Mouse (Mus musculus): ENCODE data around the gene Smn1. TPM values are rescaled to one million over a fixed set of nuclear protein-coding genes. Genes with fewer than 3 reads are reported as not detected.
"Not testable (repeated sequence)": the region's sequence is repeated elsewhere in the genome, so short reads cannot be mapped to it uniquely, and the experiment has no call there.

Smn1 gene
- 10 to 100 TPM; 13.4 to 14.6 TPM for total RNA-seq (2021)
- long read RNA-seq, experiment 1, transcript Smn1-201 (9 exons, 1,222 nt): major isoform, 15 of 20 reads
- long read RNA-seq, experiment 1, partial matches to known transcripts: 0 of 20 reads
- long read RNA-seq, experiment 1, other reads (novel, unspliced or antisense): 5 of 20 reads
- long read RNA-seq, experiment 2, transcript Smn1-201 (9 exons, 1,222 nt): major isoform, 13 of 14 reads
- long read RNA-seq, experiment 2, partial matches to known transcripts: 0 of 14 reads
- long read RNA-seq, experiment 2, other reads (novel, unspliced or antisense): 1 of 14 reads

DNA sequence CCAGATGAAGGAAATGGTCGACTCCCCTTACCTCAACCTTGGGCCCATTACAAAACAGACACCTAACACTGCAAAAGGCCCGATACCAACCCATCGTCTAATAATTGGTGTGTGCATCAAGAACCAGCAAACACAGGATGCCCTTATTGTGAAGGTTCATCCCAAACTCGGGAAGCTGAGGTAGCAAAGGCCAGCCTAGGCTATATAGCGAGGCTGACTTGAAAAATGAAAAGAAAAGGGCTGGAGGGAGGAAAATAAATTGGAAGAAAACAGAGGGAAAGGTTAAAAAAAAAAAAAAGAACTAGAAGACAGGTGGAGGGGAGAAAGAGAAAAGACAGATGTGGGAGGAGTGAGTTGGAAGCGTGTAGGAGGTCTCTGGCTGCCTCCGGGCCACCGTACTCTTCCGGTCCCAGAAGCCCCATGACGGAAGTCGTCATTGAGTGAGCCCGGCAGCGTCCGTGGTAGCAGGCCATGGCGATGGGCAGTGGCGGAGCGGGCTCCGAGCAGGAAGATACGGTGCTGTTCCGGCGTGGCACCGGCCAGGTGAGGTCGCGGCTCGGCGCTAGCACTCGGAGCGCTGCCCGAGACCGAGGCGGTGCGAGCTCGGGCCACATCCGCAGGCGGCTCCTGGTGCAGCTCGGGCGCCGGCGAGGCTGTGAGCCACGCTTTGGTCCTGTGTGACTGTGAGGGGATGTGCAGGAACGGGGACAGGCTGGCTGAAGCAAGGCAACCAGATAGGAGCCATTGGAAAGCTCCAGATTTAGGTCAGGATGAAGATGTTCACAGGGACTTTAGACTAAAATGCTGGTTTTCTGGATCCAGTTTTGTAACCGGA is at the start of gene Smn1:
Gene Smn1 (plus strand): TSS at position 430 of the 835 bp plus-strand sequence.
- peak; percentile 93 for DNase-seq (ENCODE audit: low spot score)

DNA sequence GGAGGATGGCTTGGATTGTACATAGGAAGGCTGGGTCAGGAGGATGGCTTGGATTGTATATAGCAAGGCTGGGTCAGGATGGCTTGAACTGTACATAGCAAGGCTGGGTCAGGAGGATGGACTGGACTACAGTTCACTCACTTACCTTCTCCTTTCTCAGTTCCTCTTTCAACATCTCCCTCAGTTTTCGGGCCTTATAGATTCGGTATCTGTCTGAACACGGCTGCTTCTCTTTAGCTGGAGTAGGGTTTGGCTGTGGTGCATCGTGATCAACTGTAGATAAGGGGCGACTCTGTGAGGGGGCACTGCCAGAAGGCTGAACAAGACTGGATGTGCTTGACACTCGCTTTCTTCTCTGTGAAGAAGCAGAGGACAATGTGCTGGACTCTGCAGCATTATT is 25.8 kb upstream of the Smn1 start:
- DNase-seq (ENCODE audit: low spot score): no peak

DNA sequence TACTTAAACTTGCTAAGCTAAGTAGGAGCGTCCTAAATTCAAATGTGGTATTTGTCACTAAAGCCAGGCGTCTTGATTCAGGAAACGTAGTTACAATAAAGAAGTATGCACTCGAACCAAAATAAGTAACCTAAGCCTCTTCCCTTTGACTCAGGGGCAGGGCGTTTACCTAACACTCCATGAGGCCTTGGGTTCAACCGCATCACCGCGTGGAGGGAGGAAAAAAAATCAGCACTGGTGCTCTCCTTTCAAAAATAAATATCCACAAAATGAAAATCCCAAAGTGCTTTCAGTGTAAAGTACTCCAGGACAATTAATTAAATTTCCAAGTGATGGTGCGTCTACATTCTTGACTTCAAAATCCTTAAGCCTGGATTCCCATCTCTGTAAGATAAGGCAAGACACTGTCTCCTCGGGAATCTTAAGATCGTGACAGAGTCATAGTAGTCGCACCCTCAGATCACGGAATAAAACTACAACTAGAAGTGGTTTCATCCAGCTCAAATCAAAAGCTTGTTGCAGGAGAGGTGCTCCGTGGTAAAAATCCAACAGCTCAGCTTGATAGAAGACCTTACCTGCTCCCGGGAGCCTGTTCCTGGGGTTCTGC is 21.5 kb upstream of the Smn1 start:
- DNase-seq (ENCODE audit: low spot score): no peak

DNA sequence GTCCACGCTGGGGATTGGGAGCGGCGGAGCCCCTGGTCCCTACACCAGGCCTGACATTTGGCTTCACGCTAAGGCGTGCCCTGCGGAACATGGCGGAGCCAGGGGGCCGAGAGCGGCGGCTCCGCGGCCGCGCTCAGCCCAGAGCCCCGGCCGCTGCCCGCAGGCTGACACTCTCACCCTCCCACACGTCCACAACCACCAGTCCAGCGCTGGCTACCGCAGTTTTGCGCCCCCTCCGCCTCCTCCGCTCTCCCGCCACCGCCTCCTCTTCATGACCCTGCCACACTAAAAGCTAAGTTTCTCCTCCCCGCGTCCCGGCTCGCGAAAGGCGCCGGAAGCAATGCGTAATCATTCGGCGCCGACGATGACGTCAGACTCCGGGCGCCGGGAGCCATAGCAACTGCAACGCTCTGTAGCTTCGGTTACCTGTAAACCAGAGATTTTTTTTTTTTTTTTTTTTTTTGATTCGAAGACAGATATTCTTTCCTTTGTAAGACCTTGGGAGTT is 20.9 kb upstream of the Smn1 start, which contains the start of gene Bdp1:
Gene Bdp1 (minus strand): TSS at position 323 of the 507 bp plus-strand sequence.
- peak; percentile 95 for DNase-seq (ENCODE audit: low spot score)

DNA sequence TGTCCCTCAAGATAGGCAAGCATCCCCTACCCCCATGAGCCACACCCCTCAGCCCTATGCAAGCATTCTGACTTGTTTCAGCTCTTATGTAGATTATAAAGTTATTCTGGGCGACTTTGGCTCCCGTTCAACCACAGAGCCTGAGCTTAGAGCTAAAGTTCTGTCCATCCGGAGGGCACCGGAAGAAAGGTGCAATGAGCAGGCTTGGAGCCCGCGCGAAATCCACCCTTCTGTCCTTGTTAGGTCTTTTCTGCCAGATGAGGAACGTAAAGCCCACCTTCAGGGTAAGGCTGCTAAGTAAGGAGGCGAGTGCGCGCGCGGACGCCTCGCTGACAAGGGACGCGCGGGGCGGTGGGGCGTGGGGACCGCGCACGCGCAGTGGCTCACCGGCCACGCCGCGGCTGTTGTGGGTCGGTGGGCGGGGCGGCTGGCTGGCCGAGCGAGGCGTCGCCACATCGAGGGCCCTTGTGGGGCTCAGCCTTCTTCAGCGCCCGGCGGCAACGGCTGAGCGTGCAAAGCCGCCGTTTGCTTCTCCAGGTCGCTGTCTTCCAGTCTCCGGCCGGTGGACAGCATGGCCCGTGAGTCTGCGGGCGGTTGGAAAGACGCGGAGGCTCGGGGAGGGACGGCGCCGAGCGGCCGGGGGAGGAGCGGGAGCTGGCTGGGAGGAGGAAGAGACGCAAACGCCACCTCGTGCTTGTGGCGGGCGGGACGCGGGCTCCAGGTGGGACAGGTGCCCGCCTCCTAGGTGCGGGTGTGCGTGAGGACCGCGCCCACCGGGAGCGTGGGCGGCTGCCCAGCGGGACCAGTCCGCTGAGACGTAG is 16.8 kb upstream of the Smn1 start, which contains the start of gene Serf1:
Gene Serf1 (plus strand): TSS at position 361 of the 821 bp plus-strand sequence.
- DNase-seq (ENCODE audit: low spot score): peak; percentile 70

DNA sequence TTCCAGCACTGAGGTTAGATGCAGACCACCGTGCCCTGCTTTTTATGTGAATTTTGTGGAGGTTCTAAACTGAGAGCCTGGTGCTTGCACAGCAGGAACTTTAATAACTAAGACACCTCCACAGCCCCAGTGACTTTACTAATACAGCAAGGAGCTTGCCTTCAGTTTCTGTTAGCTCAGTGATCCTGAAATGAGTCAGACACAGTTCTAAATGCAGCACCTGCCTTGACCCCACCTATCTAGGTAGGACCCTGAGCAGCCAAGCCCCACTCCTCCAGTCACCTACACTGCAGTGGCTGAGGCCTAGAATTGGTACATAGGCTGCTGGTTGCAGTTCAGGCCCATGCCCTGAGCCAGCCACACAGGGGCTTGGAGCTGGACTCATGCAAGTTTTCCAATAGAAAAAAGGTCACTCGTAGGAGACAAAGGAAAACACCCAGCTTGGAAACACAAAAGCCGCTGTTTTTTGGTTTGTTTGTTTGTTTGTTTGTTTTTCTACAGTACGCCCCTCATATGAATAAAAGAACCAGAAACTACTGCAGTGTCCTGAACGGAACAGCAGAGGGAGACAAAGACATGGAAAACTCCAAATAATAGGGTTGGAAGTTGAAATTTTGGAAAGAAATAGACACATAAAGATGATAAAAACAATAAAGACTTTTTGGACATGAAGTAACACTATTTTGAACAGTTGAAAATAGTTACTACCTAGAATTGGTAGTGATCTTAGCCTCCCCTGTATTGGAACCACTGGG is 12.3 kb upstream of the Smn1 start:
- no peak for DNase-seq (ENCODE audit: low spot score)

DNA sequence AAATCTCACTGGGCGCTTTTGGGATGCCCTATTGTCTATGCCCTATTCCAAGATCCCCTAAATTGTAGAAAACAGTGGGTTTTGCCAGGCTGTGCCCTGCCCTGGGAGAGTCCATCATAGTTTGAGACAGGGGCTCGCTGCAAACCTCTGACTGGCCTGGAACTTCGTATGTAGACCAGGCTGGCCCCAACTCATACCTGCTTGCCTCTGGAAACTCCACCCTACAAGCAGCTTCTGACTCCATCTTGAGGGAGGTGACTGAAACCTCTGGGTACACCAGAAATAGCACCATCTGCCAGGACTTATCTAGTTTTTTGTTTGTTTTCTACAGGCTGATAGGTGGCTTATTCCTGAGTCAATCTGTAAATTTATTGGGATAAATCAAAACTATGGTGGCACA is 682 bp upstream of the Smn1 start:
- DNase-seq (ENCODE audit: low spot score): no peak

DNA sequence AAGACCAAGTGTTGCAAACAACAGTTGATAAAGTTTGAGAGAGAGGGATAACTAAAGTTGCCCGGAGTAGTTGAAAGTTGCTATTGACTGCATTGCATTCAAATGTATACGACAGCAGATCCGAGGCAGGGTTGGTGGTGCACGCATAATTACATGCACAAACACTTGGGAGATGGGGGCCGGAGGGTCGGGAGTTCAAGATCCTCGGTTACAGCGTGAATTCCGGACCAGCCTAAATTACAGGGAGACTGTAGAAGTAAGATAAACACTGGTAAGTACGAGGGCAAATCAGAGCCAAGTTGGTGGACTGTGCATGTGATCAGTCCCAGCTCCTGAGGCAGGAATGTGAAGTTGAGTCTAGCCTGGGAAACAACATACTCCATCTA is 599 bp downstream of the Smn1 start:
- DNase-seq (ENCODE audit: low spot score): no peak

DNA sequence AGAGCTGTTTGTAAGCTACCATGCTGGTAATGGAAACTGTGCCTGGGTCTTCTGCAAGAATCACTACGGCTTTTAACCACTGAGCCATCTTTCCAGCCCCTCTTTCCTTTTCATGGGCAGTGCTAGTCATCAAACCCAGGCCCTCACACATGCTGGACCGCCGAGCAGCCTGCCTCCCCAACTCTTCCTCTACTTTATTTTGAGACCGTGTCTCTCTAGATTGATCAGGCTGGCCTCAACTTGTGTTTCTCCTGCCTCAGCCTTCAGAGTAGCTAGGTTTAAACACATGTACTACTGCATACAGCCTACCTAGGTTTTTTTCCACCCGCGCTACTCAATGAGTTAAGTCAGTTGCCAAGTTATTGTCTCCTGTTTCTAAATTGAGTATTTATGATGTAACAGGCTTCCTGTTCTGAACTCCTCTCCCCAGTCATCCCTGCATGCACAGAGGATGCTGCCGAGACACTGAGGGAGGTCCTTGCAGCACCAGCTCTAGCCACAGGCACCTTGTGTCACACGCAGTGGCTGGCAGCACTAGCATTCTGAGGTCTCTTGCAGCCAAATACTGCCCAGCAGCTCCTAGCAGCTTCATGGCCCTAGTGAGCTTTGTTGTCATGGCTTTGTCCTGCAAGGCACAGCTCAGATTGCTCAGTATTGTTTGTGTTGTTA is 17.1 kb downstream of the Smn1 start:
- no peak for DNase-seq (ENCODE audit: low spot score)

DNA sequence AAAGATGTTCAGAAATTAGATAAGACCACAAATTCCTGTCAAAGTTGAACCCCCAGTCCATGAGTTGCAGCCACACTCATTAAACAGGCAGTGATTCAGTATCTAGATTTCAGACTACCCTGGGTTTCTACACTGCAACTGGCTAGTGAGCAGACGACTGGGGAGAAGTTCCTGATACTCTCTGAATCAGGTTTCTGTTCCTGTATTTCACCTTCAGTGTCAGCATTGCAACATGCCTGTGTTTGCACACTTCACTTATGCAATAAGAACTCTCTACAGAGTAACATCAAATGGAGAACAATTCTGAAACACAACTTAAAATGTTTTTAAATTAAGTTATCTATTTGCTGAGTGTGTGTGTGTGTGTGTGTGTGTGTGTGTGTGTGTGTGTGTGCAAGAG is 28.0 kb downstream of the Smn1 start:
- DNase-seq (ENCODE audit: low spot score): no peak

DNA sequence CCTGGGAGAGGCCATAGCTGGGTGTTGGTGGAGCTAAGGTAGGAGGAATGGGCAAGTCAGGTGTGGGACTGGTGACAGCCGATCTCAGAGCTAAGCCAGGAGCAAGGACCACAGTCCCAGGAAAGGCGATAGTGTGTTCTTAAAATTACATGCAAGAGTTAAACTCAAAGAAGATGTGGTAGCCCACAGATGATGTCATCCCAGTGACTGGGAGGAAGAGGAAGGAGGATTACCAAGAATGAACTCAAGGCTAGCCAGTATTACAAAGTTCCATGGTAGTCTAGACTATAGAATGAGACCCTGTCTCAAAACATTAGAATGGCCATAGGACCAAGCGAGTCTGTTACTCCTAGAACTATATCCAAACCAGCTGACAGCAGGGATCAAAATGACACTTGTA is 32.0 kb downstream of the Smn1 start:
- DNase-seq (ENCODE audit: low spot score): no peak

DNA sequence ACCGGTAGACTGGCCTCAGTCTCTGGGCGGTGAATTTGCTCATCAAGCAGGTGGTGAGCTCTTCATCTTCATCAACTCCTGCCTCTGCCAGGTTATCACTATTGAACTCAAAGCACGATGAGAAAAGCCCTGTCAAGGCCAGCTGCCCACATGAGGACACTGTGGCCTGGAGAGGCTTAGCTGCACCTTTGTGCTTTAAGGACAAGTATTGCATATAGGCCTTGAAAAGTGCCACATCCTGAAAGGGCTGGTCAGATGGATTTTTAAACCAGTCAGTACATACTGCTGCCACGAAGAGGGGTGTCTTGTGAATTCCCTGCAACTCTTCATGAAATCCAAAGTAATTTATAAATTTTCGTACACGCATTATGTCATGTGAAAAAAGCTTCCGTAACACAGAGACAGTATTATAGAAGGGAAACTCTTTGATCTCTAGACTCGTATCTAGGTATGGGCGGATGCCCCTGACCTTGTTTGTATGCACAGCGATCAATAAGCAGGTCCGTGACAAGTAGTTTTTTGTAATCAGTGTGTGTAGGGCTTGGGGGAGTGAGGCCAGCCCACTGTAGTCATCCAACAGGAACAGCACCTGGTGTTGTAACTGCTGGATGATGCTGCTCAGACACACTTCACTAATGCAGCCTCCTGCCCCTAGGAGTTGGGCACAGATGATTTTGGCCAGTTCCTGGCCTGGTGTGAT is 36.7 kb downstream of the Smn1 start:
- not testable (repeated sequence) for DNase-seq (ENCODE audit: low spot score)

DNA sequence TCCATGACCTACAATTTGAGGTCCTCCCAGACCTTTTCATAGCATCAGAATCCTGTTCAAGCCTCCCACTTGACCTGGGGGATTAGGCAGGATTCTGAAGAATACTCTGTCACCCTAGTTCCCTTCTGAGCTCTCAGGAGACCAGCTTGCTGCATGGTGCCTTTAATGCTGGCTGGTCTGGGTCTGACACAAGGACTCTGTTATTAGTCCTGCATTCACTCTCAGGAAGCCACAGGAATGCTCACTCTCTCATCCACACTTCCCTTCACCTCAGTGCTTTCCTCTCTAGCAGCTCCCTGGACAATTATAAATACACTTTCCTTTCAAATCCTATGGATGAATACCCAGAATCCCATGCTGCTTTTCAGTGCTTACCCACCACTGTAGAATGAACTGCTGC is 37.8 kb downstream of the Smn1 start:
- not testable (repeated sequence) for DNase-seq (ENCODE audit: low spot score)

DNA sequence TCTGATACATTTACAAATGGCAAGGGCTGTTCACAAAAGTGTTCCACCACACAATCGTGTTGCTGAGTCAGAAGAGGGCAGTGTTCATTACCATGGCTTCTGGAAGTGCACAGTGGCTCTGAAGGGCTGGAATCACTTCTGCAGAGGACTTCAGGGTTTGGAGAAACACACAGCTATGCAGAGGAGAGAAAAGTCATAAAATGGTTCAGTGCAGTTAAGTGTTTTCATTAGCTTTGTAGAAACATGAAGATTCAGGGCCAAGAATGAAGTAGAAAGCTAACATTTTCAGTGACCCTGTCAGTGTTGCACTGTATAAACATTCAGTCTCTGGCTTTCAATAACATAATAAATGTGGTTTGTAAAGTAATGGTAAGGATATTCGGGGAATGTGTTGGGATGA is 41.7 kb downstream of the Smn1 start:
- not testable (repeated sequence) for DNase-seq (ENCODE audit: low spot score)

DNA sequence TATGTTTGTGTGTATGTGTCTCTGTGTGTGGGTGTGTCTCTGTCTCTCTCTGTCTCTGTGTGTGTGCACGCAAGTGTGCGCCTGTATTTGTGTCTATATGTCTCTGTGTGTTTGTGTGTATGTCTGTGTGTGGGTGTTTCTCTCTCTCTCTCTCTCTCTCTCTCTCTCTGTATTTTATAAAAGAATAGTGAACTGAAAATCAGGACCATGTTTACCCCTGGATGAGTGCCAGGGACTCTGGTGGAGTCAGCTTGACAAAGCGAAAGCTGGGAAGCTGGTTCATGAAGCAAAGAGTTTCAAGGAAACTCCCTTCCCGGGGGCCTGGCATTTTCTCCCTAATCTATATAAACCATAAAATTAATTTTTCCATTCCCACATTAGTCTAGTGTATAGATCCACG is 49.7 kb downstream of the Smn1 start:
- DNase-seq (ENCODE audit: low spot score): not testable (repeated sequence)

DNA sequence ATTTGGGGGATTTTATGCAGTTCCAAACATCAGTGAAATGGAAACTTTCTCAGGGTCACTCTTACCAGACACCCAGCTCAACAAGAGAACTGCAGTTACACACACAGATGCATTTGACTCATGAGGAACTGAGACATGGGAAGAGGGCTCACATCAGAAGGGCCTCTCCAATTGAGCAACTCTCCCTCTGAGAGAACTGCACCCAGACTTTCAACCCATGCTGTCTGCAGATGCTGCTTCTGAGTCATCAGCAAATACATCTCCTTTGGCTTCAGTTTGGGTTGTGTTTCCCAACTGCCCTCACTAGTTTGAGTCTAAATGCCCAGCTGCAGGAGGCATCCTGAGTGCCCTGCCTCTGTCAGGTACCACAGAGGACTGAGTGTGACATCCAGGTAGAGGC is 58.5 kb downstream of the Smn1 start:
- DNase-seq (ENCODE audit: low spot score): not testable (repeated sequence)
